Mouse (Mus musculus): ENCODE data around the gene Ank2.
A peak's percentile ranks its signal among the peaks of the same experiment; 100 is the strongest.
"Not testable (repeated sequence)": the region's sequence is repeated elsewhere in the genome, so short reads cannot be mapped to it uniquely, and the experiment has no call there.

The Ank2 gene

DNA sequence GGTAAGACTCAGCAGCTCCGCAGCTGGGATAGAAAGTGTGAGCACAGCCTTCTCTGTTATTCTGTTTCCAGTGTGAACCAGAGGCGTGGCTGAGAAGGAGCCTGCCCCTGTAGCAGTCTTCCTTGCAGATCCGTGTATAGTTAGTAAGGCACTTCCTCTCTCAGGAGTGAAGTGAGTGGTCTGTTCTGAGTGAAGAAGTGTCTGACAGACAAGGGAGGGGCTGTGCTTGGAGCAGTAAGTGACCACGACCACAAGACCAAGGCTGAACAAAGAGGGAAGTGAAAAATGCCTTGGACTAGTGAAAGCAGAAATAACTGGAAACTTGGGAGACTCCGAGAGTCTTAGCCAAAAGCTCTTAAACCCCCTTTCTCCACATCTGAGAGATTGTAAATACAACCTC is 143.9 kb downstream of the Ank2 start:
- DNase-seq (ENCODE audit: low spot score): no peak

DNA sequence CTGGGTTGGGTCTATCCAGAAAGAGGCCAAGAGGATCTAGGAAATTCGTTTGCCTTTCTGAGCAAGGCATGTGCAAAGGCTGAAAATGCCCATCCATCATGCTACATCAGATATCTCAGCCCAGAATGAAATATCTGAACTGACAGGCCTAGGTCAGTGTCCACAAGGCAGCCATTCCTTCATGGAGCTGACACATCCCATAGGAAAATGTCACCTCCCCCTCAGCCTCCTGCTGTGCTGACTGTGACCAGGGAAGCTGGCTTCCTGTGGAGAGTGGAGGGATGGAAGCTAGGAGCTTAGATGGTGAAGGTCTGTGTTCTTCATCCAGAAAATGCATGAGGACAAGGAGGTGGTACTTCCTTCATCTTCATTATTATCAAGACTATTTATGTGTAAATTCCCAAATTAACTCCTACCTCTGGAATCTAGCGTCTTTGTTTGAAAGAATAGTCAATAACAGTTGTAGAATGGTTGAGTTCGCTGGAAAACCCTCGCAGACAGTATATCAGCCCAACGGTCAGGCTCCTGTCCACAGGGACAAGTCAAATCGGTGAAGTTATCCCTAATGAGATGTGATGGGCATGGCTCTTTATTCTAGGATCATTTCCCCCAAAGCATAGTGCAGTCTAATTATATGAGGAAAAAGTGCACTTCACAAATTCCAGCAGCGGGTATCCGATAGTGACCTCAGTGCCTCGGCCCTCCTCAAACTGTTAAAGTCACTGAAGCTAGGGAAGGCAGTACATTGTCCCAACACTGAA is 148.4 kb downstream of the Ank2 start:
- no peak for DNase-seq (ENCODE audit: low spot score)

DNA sequence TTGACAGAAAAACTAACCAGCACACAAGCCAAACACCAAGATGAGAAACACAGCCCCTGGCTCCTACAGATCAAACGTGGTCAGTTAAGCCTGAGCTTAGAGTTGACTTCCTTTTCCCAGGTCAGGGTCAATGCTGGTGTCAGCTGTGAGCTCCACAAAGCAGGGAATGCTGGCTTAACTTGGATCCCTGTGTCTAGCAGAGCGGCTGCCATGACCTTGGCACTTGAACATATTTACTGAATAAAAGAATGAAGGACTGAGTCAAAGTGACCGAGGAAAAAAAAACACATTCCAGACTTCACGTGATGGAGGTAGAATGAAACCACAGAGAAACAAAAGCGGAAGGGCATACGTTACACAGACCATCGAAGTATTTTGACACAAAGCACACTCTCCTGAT is 150.2 kb downstream of the Ank2 start:
- no peak for DNase-seq (ENCODE audit: low spot score)

DNA sequence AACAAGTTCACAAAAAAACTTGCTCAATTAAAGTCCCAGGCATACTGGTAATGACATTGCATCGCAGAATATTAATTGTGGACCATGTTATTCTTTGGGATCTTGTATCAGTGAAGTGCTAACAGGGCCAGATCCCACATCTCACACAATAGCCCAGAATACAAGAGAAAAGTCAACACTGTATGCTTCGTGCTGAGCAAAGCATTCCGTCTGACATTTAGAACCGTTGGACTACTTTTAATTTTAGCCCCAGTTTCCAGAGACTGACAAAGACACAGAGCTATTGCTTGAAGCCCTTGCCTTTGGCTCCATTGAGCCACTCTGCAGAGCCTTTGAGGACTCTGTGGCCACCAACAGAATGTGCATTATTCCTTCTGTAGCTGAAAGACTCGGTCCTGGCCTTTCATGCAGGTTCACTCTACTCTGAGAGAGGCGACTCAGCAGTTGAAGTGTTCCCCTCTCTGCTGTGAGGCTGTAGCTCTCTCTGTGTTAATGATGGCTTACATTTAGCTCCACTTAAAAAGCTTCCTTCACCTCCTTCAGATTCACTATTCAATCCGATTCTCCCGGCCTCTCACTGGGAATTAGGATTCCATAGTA is 153.2 kb downstream of the Ank2 start:
- no peak for DNase-seq (ENCODE audit: low spot score)

DNA sequence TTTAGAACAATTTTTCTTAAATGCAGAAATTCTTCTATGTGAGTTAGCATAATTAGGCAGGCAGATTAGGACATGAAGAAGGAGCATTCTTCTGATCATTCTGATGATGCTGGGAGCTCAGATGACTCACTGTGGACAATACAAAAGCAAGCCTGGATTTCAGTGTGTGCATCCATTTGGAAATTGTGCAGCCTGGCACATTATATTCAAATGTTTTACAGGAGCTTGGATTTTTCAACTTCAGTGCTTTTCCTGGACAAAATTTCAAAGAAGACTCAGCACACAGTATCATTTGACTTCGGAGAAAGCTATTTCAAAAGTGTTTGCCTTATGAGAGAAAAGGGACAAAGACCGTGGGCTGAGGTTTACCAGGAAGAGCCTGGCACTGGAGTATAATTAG is 157.8 kb downstream of the Ank2 start:
- no peak for DNase-seq (ENCODE audit: low spot score)

DNA sequence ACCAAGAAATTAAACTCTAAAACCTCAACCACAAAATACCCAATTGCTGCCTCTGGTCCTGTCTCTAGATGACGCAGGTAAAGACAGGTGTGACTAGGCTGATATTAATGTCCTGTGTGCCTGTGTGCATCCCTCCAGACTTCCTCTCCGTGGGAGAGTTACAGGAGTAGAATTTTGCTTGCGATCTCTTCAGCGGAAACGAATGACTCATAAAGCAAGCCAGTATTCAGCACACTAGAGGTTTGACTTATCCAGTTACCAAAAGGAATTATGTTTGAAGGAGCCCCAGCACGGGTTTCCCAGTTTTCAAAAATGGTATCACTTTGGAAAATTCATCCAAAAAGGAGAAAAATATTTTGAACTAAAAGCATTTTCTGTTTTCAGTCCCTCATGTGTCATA is 164.3 kb downstream of the Ank2 start:
- no peak for DNase-seq (ENCODE audit: low spot score)

DNA sequence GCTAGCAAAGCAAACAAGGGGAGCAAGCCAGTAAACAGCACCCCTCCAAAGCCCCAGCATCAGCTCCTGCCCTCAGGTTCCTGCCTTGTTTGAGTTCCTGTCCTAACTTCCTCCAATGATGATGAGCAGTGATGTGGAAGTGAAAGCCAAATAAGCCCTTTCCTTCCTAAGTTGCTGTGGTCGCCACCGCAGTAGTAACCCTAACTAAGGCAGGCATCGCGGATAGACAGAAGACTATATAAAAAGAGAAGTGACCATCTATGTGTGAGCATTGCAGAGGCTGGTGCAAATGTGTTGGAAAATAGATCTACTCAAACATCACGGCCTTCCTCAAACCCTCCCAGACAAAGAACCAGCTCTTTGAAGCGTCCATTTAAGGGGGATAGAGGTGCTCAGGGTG is 167.6 kb downstream of the Ank2 start:
- no peak for DNase-seq (ENCODE audit: low spot score)

DNA sequence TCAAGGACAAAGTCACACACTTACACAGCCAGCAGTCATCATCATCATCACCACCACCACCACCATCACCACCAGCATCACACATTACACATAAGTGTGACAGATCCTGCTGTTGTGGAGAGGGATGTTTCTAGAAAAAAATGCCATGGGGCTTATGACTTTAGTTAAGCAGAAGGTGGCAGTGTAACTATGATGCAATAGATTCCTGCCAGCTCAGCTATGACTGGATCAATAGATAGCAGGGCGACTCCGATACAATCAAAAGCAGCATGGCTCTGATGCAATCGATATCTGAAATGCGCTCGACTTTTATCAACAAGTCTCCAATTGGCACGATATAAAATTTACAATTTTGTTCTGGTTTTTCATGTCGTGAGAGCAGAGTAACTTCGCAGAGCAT is 172.8 kb downstream of the Ank2 start:
- no peak for DNase-seq (ENCODE audit: low spot score)

DNA sequence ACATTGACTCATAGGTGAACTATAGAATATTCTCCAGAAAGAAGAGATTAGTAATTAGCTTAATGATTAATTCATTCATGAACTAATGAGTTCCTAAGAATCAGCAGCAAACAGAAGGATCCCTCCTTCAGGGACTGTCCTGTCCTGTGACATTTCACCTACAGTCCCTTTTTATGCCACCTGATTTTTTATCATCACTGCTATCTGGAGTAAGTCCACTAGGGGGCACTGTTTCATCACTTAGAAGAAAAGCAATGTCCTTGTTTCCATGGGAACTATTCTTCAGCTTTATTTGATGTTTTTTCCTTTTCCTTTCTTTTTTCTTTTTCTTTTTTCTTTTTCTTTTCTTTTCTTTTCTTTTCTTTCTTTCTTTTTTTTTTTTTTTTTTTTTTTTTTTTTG is 176.3 kb downstream of the Ank2 start:
- DNase-seq (ENCODE audit: low spot score): peak; percentile 89

DNA sequence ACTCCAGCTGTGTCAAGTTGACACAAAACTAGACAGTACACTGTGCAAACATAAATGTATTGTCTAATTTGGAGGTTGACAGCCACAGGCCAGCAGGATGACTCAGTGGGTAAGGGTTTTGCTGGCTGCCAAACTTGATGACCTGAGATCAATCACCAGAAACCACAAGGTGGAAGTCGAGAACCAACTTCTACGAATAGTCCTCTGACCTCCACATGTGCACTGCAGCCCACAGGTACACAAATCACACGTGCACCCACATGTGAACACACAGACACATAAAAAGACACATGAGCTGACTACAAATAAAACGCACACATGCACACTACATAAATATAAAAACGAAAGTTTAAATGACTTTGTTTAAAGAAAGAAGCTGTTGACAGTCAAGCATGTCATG is 177.5 kb downstream of the Ank2 start:
- no peak for DNase-seq (ENCODE audit: low spot score)

DNA sequence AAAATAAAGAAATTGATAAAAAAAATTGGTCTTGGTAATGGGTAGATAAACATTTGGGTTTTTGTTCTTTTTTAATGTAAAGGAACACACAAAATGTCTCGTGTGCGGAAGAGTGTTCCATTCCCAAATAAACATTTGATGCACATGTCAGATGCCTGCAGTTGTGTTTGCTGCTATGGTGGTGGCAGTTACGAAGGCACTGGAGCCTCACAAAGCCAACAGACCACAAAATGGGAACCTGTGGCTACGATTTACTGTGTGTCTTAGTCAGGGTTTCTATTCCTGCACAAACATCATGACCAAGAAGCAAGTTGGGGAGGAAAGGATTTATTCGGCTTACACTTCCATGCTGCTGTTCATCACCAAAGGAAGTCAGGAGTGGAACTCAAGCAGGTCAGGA is 178.1 kb downstream of the Ank2 start:
- DNase-seq (ENCODE audit: low spot score): not testable (repeated sequence)

DNA sequence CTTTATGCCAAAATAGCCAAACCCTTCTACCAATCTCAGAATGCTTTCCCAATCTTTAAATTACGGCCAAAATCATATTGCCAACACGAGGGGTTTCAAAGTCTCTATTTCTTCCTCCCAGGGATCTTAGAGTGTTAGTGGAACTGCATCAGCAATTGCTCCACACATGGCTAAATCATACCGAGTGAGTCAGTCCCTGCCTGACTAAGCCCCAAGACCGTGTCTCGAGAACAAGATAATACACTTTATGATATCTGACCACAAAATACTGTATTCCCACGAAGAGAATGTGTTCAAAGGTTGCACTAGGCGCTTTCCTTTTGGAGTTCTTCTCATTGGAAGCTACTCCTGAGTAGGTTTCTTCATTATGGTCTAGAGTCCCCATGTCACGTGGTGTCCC is 178.8 kb downstream of the Ank2 start:
- no peak for DNase-seq (ENCODE audit: low spot score)

DNA sequence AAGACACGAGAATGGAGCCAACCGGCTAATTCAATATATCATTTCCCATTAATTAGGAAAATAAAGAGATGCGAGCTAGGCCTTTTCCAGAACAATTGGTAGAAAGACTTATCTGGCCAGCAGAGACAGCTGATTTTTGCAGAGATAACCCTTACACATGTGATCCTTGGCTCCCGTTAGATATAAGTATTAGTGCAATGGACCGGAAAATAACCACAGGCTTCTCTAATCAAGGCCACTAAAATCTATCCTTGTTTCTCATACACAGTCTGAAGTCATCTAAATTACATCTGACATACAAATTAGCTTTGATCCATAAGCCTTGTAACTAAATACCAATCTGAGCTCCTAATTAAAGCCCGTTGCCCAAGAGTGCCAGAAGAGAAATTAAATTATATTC is 181.5 kb downstream of the Ank2 start:
- no peak for DNase-seq (ENCODE audit: low spot score)

DNA sequence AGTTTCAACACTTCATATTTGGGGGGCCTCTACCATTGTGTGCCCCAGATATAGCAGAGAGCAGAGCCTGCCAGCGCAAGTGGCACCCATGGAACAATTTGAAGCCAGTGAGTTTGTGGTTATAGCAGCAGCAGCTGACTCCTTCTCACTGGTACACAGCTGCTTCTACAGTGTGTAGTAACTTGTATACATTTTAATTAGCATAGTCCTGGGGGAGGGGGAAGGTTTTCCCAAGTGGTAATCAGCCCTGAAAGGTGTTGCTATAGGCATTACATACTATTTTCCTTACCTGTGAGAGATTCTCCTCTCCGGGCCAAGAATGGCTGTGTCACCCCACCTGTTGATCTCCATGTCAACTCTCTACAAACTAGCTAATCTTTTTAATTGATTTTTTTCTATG is 182.4 kb downstream of the Ank2 start:
- DNase-seq (ENCODE audit: low spot score): no peak

DNA sequence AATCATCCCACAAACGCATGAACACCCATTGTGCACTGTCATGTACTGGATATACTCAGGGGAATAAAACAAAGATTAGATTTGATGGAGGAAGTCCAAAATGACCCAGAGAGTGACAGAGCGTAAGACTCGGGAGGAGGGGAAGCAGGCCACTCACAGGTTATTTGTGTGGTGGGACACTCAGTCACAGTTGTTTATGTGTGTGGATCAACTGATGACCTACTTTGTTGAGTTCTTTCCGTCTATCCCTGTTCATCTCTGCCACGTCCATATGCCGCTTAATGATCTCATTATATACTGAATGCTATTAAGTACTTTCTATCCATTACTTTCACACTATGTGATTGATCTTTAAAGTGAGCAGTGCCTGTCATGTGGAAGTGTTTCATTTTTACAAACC is 187.6 kb downstream of the Ank2 start:
- DNase-seq (ENCODE audit: low spot score): no peak

DNA sequence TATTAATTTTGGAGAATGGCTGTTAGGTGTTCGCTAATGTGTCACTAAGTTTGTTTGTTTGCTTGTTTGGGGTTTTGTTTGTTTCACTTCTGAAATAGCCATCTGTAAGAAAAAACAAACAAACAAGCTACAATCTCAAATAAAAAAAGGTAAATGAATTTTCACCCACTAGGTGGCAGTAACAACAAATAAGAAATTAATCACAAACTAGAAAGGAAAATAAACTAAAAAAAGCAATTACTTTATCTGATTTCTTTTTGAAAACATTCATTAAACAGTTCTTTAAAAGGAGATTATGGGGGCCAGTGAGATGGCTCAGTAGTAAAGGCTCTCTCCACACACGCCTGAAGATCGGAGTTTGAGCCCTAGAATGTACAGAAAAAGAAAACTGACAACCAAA is 189.1 kb downstream of the Ank2 start:
- DNase-seq (ENCODE audit: low spot score): peak; percentile 56

DNA sequence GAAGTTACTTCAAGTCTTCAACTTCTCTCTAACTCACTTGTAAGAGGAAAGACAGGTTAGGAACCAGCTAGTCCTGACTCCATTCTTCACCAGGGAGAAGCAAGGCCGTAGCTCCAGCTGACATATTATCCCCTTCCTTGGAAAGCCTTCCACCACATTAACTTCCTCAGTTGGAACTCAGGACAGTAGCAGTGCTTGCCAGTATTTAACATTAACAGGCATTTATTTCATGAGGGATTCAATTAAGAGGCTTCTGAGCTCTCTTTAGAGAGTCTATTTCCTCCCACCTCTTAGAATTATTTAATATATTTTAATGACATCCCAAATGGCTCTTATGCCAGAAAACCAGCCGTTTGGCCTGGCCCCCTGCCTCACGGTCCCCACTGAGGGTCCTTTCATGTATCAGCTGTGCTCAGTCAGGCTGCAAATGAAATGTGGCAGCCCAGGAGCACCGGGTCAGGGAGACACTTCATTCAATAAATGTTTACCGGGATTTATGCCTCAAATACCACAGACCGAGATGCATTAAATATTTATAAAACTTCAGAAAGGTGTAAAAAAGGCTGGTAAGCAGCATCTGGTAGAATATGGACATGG is 195.1 kb downstream of the Ank2 start:
- no peak for DNase-seq (ENCODE audit: low spot score)

DNA sequence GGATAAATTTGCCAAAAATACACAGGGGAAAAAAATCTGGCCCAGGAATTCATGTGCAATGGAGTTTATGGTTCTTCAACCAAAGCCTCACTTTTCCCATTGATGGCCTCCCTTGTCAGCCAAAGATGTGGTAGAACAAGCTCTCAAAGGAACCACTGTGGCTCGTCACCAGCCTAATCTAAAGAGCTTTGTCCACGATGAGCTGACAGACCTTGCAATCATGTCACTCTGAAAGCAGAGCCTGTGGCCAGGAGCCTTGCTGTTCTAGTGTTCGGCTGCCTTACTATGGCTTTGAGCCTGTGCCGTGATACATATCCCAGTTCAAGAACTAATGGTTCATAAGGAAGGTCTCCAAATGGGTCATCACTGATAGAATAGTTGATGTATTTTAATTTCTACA is 196.1 kb downstream of the Ank2 start:
- no peak for DNase-seq (ENCODE audit: low spot score)

DNA sequence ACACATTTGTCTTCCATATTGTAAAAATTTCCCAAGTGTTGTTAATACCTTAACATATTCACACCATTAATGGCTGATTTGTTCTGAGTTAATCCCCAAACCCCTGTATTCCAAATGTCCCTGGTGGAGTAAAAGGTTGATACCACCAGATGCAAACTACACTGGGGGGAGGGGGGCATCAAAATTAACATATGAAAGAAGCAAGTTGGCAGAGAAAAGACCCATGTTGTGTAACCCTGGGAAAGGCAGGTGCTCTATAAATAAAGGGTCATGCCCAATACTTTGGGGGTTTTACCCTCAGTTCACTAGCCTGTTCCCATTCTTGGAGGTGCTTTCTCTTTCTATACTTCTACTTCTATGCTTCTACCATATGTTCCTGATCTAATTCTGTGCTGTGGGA is 198.4 kb downstream of the Ank2 start:
- no peak for DNase-seq (ENCODE audit: low spot score)

DNA sequence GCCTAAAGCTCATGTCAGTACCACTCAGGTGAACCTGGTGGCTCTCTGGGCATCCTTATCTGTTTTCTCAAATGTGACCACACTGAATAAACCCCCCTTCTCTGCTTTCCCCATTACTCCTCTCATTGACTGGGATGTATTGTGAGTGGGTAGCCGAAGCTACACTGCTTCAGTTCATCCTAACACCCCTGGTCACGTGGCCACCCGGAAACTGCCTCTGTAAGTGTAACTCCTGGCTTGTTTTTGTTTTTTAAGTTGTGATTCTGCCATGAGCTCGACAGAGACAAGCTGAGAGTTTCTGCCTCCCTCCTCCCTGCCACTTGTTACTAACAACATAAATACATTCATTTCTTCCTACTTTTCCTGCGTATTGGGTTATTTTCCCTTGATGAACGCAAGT is 203.2 kb downstream of the Ank2 start:
- no peak for DNase-seq (ENCODE audit: low spot score)

DNA sequence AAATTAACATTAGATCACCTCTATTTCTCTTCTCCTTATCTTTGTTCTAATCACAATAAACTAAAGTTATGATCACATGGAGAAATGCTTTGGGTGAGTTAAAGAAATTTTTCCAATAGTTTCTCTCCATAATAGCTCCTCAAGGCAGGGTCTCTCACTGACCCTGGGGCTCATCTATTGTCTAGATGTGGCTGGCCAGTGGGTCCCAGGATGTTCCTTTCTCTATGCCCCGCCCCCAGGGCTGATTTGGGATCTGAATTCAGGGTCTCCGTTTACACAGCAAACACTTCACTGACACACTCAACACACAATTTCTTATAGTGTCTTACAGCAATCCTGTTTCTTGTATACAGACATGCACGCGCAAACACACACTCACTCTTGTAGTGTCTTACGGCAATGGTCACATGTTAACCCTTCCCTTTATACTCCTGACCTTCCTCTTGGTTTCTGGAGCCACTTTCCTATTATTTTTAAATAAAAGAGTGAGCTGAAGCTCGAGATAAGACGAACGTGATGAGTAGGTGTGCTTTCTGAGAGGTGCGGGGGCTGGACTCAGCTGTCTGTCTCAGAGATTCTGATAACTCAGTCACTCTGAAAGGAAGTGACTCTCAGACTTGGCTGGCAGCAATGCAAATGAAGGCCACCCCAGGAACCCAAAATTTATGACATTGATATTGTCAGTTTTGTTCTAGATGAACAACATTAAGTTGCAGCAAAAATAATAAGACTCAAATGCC is 204.4 kb downstream of the Ank2 start:
- peak; percentile 36 for DNase-seq (ENCODE audit: low spot score)

DNA sequence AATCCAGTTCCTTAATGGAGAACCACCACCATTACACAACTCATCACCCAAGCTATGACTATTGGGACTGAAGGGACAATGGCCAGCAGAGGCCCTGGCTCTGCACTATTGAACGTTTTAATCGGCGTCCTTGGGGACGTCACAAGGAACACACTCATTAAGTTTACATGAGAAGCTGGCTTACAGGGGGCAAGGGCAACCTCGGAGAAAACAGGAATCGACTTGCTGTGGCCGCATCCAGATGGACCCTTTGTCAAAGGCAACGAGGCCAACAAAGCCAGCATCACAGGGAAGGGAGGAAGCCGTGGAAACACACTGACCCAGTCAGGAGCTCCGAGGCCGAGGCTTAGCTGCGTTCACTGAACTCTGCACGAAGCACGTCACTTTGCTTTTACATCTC is 205.1 kb downstream of the Ank2 start:
- peak; percentile 69 for DNase-seq (ENCODE audit: low spot score)

DNA sequence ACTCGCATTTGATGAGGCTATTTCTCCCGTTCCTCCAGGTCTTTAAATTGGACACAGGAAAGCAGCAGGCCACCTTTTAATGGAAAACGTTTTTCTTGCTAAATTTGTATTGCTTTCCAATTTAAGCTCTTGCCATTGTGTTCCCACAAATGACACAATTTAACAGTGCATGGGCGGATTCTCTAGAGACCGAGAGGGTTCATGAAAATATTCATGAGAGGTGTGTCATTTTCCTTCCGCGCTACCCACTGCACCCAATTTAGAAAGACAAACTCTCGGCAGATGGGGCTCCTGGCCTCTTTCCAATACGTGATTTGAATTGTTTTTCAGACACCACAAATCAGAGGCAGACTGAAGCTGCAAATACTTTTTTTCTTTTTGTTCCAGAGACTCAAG is 205.7 kb downstream of the Ank2 start:
- DNase-seq (ENCODE audit: low spot score): peak; percentile 28
